Mouse (Mus musculus) adrenal gland, adult 18-20 months (tissue): Measurements from ENCODE around the gene Impdh1. TPM values are rescaled to one million over a fixed set of nuclear protein-coding genes. Genes with fewer than 3 reads are reported as not detected.

ENCODE experiments used
- DNase-seq, 2 experiments: peaks; one replicate each; pipeline ENCODE4 v3.0.0; 2021 to 2022; ENCODE audit warnings: low spot score in 2 of 2
- total RNA-seq, 2 experiments: library from RNA; stranded (reverse); gene quantifications; 1 replicate in 1 of 2; 2 replicates in 1 of 2; pipeline ENCODE4 v1.2.3; 2021

Impdh1 gene
- total RNA-seq, 2 experiments from 2014 or later, result 49.6 to 63.7 TPM

- DNase-seq, result no peak
Observed at GRCm38 (mm10) chr6:29214776-29215175, 1.4 kb downstream of the Impdh1 start.

DNA sequence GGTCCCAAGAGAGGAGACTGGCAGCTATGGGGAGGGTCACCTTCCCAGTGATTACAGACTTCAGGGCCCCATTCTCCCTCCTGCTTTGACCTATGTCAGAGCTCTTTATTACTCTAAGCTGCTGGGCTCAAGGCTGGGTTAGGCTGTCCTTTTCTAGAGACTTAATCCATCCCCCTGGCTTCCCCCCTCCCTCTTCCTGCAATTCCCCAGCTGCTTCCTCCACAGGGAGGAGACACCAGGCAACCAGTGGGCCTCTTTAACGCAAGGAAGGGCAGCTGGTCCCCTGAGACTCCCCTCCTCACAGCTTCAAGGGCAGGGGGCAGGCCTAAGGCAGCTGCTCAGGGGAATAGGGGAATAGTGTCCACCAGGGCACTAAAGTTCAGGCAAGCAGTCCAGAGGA is 1.9 kb downstream of the Impdh1 start:
- no peak for DNase-seq

DNA sequence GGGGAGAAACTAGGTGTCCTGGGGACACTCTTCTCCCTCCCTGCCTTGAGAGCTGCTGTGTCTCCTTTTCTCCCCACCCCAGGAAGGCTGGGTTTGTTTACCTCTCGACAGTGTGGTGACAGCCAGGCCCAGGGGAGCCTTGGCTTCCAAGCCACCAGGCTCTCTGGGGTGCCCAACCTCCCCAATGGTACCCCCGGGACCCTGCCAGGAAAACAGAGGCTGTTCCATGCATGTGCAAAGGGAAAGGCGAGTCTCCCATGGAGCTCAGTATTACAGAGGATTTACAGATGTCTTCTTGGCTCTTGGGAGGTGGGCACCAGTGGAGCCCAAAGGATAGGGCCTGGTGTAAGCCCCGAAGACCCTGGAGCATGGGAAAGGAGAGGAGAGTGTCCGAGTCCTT is 2.7 kb downstream of the Impdh1 start:
- DNase-seq, result no peak

DNA sequence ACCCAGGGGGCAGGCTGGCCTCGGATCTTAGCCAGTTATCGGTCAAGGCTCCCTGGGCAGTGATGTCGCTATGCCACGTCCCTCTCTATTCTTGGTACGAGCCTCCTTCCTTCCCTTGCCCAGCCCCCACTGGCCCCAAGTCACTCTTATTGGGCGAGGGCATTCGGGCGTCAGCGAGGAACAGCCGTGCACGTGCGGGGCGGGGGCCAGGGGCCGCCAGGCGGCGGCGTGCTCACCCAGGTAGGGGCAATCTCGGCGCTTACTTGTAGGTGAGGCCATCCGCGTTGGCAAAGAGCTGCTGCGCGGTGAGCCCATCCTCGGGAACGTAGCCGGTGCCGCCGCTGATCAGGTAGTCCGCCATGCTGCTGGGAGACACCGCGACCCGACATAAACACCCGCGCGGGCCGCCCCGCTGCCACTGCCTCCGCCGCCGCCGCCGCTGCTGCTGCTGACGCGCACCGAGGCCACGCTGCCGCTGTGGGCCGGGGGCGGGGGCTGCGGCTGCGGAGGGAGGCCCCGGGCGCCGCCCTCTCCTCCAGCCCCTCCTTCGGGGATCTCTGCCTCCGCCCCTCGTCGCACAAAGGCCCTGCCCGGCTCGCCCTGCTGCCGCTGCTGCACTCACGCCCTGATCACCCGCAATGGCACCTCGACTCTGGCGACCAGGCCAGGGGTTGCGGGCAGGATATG is 4.2 kb downstream of the Impdh1 start:
- peak; percentile 79 to 83 for DNase-seq

DNA sequence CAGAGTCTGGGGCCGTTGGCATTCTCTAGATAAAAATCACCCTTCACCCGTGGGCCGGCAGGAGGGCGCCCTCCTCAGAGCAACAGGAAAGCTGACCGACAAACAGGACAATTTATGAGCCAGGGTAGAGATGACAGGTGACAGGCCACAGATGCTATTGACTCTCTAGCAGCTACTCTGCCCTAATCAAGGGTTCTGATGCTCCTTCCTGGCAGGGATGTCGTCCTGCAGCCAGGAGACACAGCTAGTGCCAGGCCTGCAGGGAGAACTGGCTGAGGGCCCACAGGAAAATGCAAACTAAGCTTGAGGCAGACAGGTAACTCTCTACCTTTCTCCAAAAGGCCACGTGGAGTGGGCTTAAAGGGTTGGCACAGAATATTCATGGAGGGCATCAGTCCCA is 5.0 kb downstream of the Impdh1 start:
- peak in 1 of 2 experiments; percentile 22 for DNase-seq

DNA sequence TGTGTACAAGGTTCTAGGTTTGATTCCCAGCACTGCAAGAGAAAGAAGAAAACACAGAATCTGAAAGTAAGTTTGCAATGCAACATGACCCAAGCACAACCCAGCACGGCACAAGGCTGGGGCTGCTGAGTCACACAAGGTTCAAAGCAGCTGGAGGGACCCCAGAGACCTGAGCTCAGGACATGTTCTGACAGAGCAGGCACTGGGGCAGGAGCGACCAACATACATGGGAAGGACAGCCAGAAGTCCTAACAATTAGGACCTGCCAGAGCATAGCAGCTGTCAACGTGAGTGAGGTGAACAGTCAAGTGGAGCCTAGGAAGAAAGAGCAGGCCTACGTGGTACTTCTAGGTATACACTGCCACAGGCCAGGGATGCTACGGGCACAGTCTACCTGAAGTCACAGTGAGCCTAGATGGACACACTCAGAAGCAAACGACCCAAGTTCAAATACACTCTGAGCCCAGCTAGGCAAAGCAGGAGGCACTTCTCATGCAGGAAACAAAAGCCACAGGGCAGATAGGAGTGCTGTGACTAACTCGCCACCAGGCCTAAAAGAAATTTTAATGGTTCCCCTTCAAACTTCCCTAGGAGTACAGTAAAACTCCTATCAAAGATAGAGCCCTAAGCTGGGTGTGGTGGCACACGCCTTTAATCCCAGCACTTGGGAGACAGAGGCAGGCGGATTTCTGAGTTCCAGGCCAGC is 5.8 kb downstream of the Impdh1 start:
- DNase-seq, result peak in 1 of 2 experiments; percentile 16

DNA sequence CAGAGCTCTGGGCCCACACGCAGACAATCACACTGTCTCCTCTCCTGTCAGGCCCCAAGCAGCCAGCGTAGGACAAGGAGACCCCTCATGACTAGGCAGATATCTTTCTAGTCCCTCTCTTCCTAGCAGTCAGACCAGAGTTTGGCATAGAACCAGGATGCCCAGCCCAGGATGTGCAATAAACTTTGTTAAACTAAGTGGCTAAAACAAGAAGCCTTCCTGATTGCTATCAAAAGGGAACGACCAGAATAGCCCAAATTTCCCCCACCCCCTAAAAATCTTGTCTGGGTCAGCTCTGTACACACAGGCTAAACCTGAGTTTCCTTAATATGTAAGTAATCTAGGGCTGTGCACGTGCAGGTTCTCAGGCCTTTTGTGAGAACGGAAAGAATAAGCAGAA is 8.0 kb downstream of the Impdh1 start:
- peak in 1 of 2 experiments; percentile 17 for DNase-seq

DNA sequence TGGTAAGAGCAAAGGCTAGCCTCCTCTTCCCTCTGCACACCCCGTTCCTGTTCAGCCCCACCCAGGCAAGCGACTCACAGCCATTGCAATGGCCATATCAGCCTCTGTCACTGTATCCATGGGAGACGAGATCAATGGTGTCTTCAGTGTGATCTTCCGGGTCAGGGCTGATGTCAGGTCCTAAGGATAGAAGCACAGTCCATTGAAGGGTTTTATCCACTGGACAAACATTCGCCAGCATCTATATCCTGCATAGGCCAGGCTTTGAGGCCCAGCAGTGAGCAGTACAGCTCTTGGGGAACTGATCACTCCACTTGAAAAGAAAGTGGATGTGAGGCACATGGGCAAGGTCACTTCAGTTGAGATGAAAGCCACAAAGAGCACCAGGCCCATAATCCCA is 9.1 kb downstream of the Impdh1 start:
- no peak for DNase-seq

- DNase-seq, result no peak
Observed at GRCm38 (mm10) chr6:29206006-29206405, 10.2 kb downstream of the Impdh1 start.

GRCm38 (mm10) chr6:29204932-29205614 is 11.1 kb downstream of the Impdh1 start:
- no peak for DNase-seq

DNA sequence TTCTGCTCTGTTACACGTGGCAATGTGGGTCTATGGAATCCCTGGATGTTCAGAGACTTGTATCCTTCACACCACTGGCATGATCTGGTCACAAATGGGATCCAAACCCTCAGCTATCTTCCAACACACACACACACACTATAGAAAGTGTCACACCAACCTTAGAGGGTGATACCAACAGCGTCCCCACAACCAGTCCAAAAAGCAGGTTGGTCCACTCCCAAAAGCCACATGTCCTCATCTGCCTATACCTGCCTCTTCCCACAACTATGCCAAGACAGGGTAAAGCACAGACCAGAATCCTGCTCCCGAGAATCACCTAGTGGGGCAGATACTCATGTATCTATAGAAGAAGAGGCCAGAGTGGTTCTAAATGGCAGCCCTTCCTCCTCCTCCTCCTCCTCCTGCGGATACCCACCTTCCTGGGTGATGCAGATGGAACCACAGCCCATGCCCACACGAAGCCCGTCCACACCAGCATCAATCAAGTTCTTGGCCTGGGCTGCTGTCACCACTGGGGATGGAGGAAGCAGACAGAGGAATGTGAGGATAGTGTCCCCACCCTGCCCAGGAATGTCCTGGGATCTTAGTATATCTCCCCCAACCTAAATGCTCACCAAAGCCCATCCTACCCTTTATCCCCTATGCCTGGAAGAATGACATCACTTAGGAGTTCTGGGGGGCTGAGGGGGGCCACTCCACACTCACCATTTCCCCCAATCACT is 12.1 kb downstream of the Impdh1 start:
- no peak for DNase-seq

DNA sequence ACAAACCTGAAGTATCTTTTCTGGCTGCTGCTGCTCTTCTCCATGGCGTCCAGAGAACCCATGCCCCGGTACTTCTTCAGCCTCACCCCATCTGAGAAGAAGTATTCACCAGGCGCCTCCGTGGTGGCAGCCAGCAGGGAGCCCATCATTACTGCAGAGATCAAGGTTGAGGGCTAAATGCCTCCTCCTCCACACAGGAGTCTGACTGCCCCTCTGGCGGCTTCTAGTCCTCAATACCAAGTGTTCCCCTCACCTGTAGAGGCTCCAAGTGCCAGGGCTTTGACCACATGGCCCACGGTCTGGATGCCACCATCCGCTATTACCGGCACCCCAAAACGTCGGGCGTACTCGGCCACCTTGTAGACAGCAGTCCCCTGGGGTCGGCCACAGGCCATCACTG is 13.1 kb downstream of the Impdh1 start:
- no peak for DNase-seq

DNA sequence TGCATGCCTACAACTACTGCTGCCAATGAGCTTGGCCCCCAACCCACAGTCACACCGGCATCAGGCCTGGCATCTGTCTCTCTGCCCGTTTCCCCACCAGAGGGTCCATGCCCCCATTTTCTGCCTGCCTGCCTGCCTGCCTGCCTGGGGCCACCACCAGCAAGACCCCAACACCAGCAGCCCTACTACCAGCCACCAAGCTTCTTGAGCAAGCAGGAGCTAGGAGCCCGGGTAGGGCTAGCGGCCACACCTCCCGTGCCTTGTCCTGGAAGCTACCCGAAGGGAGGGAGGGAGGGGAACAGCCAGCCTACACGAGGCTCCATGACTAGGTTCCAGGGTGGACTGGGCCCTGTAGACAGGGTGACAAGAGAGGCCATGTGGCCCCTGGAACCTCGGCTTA is 14.2 kb downstream of the Impdh1 start:
- no peak for DNase-seq

GRCm38 (mm10) chr6:29201341-29201740 is 14.8 kb downstream of the Impdh1 start:
- no peak for DNase-seq

DNA sequence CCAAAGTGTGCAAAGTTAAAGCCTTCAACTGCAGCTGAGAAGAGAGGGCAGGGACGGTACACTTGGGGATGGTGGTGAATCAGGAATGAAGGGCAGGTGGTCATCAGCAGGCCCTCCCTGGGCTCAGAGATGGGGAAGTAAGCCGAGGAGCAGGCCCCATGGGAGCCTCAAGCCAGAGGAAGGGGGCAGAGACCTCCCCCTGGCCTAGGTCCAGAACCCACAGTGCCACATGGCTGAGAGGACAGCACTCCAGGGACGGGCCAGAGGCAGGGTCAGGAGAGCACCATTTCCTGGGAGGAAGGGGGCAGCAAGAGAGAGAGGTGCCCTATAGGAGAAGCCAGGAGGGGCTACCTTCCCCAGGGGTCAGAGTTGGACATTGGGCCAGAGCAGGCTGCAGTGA is 15.7 kb downstream of the Impdh1 start:
- no peak for DNase-seq

- no peak for DNase-seq
Observed at GRCm38 (mm10) chr6:29199223-29199855, 16.8 kb downstream of the Impdh1 start.

GRCm38 (mm10) chr6:29198309-29199222 is 17.6 kb downstream of the Impdh1 start:
- DNase-seq, result peak; percentile 85 to 86

DNA sequence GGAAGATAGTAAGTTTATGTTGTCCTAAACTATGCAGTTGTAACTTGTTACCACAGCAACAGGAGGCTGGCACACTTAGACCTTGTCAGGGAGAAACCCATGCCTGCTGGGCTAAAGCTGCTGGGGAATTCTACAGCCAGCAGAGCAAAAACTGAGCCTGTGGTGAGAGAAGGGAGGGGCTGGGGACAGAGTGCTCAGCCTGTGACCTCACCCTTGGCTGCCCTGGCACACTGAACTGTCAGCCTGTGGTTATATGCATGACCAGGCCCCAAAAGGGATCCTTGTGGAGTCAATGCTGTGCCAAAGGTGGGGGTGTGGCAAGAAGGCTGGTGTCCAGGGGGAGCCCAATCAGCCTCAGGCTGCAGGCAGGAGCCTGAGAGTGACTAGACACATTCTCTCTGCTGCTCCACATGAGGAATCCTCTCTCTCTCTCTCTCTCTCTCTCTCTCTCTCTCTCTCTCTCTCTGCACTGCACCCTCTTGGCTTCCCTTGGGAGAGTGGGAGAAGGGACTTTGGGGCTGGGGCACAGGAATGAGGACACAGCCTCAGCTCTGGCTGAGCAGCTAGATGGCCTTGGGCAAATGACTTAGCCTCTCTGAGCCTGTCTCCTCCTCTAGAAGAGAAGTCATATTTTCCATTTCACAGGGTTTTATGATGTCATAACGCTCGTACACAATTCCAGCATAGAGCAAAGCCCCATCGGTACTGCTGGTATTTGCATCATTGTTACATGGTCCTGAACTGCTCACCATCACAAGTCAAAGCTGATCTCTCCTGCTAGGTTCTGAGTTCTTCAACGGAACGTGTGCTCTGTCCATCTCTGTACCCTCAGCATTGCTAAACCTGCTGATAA is 20.1 kb downstream of the Impdh1 start:
- no peak for DNase-seq

DNA sequence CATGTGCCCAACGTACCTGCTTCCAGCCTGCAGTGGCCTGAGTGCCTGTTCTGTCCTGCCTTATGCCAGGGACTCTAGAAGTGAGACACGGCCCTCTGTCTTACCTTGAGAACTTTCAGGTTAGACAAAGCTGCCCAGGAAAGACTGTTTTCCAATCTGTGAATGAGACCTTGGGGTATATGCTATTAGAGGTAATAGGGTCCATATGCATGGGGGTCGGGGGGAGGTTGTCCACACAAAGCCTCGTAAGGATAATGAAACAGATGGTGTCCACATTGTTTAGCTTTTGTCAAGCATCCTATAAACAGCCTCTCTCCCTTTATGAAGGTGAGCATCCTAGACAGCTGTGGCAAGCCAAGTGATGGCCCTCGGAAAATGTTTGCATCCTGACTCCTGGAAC is 21.0 kb downstream of the Impdh1 start:
- DNase-seq, result peak in 1 of 2 experiments; percentile 5
